Mouse (Mus musculus): ENCODE results near the gene Cops3.

- TF ChIP-seq CTCF (IDR thresholded peaks at IDR 0.05; ENCODE audit: extremely low read depth, insufficient read length, insufficient replicate concordance, low read depth, low read length) (no peak), POLR2A (IDR thresholded peaks at IDR 0.05; ENCODE audit: low read depth, low read length) (peak; percentile 93)
Observed at GRCm38 (mm10) chr11:59809670-59810474, 29.8 kb downstream of the Cops3 start, which contains the start of gene Flcn.
